Mouse (Mus musculus): ENCODE measurements around the gene Hist2h3c1.
"Not testable (repeated sequence)": the region's sequence is repeated elsewhere in the genome, so short reads cannot be mapped to it uniquely, and the experiment has no call there.

Hist2h3c1 gene

DNA sequence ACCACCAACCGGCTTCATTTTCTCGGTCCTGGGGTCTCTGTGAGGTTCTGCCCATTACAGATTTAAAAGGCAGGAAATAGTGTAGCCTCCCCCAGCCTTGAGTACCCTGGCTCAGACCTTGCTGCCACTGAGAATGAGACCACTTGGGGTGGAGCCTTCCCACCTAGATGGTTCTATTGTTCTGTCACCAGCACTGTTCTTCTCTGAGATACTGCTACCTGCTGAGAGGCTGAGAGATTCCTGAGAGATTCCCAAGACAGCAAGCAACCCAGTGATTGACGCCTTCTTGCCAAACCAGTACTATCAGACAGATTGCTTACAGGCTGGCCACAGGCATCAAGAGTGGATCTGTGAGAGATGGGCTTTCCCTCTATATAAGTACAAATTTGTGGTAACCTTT, 42.7 kb downstream of the Hist2h3c1 start:
- no peak for DNase-seq (ENCODE audit: low spot score)

DNA sequence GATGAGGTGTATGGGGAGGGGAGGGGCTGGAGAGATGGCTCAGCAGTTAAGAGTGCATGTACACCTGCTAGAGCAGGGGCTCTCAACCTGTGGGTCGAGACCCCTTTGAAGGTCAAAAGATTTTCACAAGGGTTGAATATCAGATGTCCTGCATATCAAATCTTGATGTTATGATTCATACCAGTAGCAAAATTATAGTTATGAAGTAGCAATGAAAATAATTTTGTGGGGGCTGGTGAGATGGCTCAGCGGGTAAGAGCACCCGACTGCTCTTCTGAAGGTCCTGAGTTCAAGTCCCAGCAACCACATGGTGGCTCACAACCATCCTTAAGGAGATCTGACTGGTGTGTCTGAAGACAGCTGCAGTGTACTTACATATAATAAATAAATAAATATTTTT, 44.2 kb downstream of the Hist2h3c1 start:
- not testable (repeated sequence) for DNase-seq (ENCODE audit: low spot score)

DNA sequence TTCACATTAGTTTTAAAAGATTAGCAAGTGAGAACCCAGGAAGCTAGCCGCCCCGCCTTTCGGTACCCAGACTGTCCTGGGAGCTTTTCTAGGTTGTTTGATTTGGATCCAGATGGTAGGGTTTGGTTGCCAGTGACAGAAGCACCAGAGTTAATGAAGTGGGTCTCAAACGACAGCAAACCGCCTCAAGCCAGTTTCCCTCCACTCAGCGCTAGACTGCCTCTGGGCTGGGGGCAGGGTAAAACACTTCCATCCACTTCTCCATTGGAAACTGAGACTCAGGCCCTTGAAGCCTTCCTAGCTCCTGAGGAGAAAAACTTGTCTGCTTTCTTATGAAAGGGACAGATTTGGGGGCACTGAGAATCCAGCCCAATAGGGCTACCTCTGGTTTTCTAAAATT, 46.2 kb downstream of the Hist2h3c1 start:
- DNase-seq (ENCODE audit: low spot score): no peak

DNA sequence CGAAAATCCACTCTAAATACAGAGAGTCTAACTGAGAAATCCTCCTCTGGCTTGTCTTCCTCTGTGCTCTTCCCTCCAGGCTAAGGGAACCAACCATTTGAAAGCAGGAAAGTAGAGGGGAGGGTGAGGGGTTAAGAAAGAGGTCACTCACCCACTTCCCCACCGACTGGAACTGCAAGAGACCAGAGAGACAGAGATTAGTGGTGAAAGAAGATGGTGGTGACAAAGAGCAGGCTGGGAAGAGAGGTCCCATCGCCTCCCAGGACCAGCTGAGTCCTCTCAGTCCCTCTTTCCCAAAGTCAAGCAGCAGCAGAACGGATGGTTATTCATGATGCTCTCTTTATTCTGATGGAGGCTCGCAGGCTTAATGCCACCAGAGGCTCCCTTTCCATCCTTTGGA, 46.9 kb downstream of the Hist2h3c1 start:
- DNase-seq (ENCODE audit: low spot score): no peak

DNA sequence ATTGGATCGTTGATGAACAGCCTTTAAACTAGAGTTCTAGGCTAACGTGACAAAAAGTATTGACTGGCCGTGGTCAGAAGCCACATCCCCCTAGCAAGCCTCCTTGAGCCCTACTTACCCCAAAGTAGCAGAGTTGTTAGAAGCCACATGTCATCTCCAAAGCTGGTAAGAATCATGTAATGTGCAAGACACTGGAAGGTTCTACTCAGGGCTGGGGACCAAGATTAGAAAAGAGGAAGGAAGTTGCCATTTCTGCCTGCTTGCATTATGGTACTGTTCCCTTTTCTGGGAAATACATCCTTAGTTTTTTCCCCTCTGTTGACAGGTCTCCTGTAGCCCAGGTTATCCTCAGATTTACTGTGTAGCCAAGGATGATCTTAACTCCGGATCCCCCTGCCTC, 47.3 kb downstream of the Hist2h3c1 start, which contains the start of gene Fcgr1:
Gene Fcgr1 (minus strand): TSS at position 183 of the 400 bp plus-strand sequence.
- no peak for DNase-seq (ENCODE audit: low spot score)

Measured in lung, postnatal 25 days (tissue).